Mouse (Mus musculus) olfactory bulb, adult 2 months (tissue): ENCODE data around the gene Tyw5.

Source experiments
- CTCF ChIP-seq: fragments of 200-500 bp; IDR thresholded peaks from 2 replicates; pipeline ENCODE4 v1.5.1; 2012; ENCODE audit warnings: low read depth, mild to moderate bottlenecking, low read length, moderate library complexity; ENCODE audit not compliant: insufficient read depth
- POLR2A ChIP-seq: fragments of 200-500 bp; IDR thresholded peaks from 2 replicates; pipeline ENCODE4 v1.6.1; 2012; ENCODE audit warnings: mild to moderate bottlenecking, low read depth, low read length, moderate library complexity; ENCODE audit not compliant: insufficient read depth

DNA sequence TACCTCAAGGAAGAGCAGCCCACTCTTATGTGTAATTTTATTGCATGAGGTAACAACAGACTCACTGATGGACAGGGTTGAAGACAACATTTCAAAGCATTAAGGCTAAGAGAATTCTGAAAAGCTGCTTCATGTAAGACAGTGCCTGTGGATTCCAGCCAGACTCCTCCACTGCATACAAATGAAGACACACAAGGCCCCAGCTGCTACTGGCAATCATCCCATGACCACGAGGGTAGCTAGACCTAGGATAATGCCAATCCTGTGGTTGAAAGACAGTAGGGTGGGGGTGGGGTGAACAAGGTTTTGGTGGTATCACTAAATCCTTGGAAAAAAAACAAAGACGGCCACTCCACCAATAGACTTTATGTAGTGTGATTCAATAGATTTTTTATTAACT, 19.0 kb downstream of the Tyw5 start:
- TF ChIP-seq CTCF (no peak), POLR2A (no peak)
